Mouse (Mus musculus) embryonic facial prominence, embryonic 13.5 days (tissue): ENCODE data around the gene Pipox. TPM values are rescaled to one million over a fixed set of nuclear protein-coding genes. Genes with fewer than 3 reads are reported as not detected.

Experiments
- ATAC-seq: fragments of 200-750 bp; cut with Nextera tagmentation; 2 replicates; pipeline ENCODE4 v1.8.0; 2017; ENCODE audit warnings: low read depth; ENCODE audit not compliant: insufficient number of reproducible peaks, insufficient read depth, low FRiP score, low TSS enrichment
- H3K27ac ChIP-seq: fragments of 300-500 bp; sonication (generic); 2 replicates; pipeline ENCODE4 v1.5.1; 2015; ENCODE audit warnings: moderate library complexity, mild to moderate bottlenecking, inconsistent platforms
- H3K27me3 ChIP-seq: fragments of 300-500 bp; sonication (generic); 2 replicates; pipeline ENCODE4 v1.6.1; 2015; ENCODE audit warnings: mild to moderate bottlenecking, inconsistent platforms
- H3K36me3 ChIP-seq: fragments of 300-500 bp; sonication (generic); 2 replicates; pipeline ENCODE4 v1.6.1; 2015; ENCODE audit warnings: mild to moderate bottlenecking, inconsistent platforms
- H3K4me1 ChIP-seq: fragments of 300-500 bp; sonication (generic); 2 replicates; pipeline ENCODE4 v1.6.1; 2015; ENCODE audit warnings: inconsistent platforms
- H3K4me2 ChIP-seq: fragments of 300-500 bp; sonication (generic); 2 replicates; pipeline ENCODE4 v1.6.1; 2015; ENCODE audit warnings: moderate library complexity, mild to moderate bottlenecking, inconsistent platforms
- H3K4me3 ChIP-seq: fragments of 300-500 bp; sonication (generic); 2 replicates; pipeline ENCODE4 v1.5.1; 2015; ENCODE audit warnings: mild to moderate bottlenecking, inconsistent platforms
- H3K9ac ChIP-seq: fragments of 300-500 bp; sonication (generic); 2 replicates; pipeline ENCODE4 v1.6.1; 2015; ENCODE audit warnings: mild to moderate bottlenecking, inconsistent platforms
- H3K9me3 ChIP-seq: fragments of 300-500 bp; sonication (generic); 2 replicates; pipeline ENCODE4 v1.6.1; 2016; ENCODE audit warnings: inconsistent platforms
- WGBS: fragments of 180-500 bp; shearing (Covaris S2); methylation state at CpG from one replicate; pipeline ENCODE4 v1.1.7; 2015; ENCODE audit warnings: mixed read lengths; 5-methylcytosine and 5-hydroxymethylcytosine counted together
- polyA plus RNA-seq: library from polyadenylated mRNA; unstranded; fragments of >200 nt; fragmentation: Nextera tagmentation; extraction: Ambion mirVana; gene quantifications from 2 replicates; pipeline ENCODE4 v1.2.1, GENCODE M21; 2015

Gene Pipox
- 1.1 and 1.3 TPM in 2 replicates for polyA plus RNA-seq

DNA sequence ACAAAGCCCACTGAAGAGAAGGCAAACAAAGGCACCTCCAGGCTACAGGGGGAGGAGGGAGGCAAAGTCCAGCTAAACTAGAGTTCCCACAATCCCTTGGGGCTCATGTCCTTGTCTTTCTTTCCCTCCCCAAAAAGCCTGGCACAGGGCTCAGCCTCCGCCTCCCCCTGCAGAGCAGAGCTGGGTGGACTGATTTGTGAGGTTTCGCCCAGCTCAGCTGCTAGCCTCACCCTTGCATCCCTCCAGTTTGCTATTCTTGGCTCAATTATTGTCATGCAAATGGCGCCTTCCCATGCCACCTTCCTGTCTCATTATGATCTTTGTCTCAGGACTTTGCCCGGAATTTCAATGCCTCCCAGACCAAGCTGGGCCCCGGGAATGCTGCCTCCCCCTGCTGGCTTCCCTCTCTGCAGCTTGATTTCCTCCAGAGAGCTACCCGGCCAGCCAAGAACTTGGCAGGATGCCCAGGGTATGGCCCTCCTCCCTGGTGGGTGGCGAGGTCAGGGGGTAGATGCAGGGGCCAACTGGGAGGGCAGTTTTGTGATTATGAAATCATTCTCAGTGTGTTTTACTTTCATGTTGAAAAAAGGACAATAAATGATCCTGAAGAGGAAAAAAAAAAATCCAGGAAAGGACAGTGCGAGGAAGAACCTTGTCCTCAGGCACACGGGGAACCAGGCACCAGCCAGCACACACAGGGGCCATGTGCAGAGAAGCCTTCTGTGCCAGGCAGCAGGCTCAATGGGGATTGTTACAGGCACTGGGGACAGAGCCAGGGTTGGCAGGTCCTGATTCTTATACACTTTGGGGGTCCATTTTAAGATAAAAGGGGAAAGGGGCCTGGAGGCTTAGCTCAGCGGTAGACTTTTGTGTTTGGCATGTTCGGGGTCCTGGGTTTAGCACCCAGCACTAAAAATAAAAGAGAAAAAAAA is at the start of gene Pipox:
Gene Pipox (minus strand): TSS at position 310 of the 932 bp plus-strand sequence.
- Histone ChIP-seq H3K4me2 (peak within 1 kb of the TSS; percentile 38), H3K36me3 (no peaks in the 10 kb centered on the region), H3K4me3 (no peak within 1 kb of the TSS), H3K4me1 (peaks cover 38% of the 10 kb centered on the region), H3K27ac (peak within 1 kb of the TSS; percentile 62; the same call in 1 of the 2 replicates), H3K9me3 (no peaks in the 10 kb centered on the region), H3K27me3 (peaks cover 58% of the 10 kb centered on the region), H3K9ac (peak within 1 kb of the TSS; percentile 44; the same call in 1 of the 2 replicates)
- ATAC-seq, result no peak
- WGBS, result 17% methylated on average over 11 of the region's 11 CpGs

DNA sequence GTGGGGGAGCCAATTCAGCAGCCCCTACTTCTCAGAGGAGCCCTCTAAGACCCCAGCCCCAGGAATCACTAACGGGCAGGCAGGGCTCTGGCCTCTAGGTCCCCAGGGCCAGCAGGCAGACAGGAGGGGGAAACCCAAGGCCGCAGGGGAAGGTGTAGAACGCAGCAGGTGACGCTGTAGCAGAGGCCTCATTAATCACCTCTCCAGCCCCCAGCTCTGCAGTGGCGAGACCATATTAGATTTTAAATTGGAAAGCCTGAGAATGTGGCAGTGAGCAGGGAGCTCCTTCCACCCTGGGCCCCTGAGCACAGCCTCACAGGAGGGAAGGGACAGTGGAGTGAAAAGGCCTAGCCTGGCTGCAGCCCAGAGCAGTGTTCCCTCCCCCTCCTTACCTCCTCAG is 48.3 kb upstream of the Pipox start:
- no peak overlapping the region for H3K4me2 ChIP-seq
- H3K9me3 ChIP-seq, result no peaks in the 10 kb centered on the region
- WGBS, result 25% methylated on average over 5 of the region's 5 CpGs
- H3K36me3 ChIP-seq, result no peaks in the 10 kb centered on the region
- H3K4me1 ChIP-seq, result no peaks in the 10 kb centered on the region
- no peak overlapping the region for H3K4me3 ChIP-seq
- H3K27me3 ChIP-seq, result peaks cover 70% of the 10 kb centered on the region
- no peak for ATAC-seq
- H3K9ac ChIP-seq, result no peak overlapping the region
- H3K27ac ChIP-seq, result no peak overlapping the region

DNA sequence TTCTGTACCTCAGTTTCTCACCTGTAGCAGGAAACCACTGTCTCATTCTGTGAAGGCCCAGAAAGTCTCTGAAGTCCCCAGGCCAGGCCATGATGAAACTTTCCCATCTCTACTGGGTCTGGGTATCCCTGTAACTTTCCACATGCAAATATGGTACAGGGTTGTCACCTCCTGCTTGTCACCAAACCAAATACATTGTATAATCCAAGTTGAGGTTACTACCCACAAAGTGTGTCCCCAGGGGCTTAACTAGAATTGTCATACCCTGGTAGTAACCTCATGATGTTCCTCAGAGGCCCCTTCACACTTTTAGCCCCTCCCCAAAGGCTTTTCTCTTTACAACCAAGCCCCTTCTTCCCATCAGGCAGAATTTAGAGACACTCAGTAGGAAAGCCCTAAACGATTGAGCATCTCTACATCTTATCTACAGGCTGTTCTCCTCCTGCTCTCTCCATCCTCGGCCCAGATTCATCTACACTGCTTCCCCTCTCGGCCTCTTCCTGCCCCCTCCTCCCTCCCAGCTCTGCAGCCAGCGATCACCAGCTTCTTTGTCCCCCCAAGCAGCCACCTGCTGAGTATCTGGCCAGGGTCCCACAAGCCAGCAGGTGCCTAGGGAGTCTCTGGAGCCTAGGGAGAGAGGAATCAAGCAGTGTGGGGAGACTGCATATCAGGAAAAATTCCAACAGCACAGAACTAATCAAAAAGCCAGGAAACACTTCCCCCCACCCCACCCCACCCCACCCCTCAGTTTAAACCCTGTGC is 43.9 kb upstream of the Pipox start:
- Histone ChIP-seq H3K36me3 (no peaks in the 10 kb centered on the region), H3K27me3 (peaks cover 96% of the 10 kb centered on the region), H3K9ac (no peak overlapping the region), H3K27ac (no peak overlapping the region), H3K9me3 (no peaks in the 10 kb centered on the region), H3K4me1 (no peaks in the 10 kb centered on the region), H3K4me3 (no peak overlapping the region), H3K4me2 (no peak overlapping the region)
- 21% methylated on average over 4 of the region's 4 CpGs for WGBS
- ATAC-seq, result no peak

DNA sequence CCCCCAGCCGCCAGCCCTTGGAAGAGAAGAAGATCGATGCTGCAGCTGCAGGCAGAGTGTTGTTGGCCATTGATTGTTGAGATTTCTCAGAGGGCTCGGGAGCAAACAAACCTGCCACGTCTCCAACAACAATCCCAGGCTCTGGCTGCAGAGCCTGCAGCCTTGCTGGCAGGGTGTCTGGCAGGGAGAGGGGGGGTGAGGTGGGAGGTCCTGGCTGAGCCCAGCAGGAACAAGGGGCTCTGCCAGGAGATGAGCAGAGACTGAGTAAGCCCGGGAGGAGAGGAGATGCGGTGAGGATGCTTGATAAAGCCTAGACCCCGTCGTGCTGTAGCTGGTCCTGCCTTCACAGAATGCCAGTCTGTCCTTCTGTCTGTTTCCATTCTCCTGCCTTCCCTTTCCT is 43.0 kb upstream of the Pipox start:
- no peaks in the 10 kb centered on the region for H3K9me3 ChIP-seq
- WGBS, result 12% methylated on average over 8 of the region's 8 CpGs

DNA sequence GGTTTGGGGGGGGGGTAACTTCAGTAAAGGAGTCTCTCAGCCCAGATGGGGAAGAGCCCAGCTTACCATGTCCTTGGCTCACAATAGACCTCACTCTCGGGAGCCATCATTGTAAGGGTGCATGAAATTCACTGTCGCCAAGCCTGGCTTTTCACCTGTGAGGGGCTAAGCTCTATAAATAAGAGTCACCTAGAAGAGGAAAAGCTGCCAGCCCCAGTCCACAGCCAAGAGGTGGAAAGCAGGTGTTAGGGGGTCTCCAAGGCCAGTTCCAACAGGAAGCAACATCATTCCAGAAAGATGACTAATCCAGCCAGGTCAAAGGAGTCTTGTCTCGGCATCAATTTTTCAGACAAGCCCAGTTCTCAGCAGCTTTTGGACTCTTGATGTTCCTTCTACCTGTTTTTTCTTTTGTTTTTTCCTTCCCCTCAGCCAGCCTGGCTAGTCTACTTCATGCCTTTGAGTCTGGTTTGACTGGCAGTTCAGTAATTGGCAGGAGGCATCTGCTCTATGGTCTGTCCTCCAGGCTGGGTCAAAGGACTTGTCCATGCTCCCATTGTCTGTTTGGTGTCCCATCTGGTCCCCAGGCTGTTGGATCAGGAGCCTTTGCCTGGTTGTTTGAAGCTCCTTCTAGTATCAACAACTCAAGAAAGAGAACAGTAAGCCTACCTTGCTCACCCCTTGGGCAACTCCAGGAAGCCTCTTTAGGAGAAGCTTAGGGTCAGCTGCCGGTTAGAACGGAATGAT is 40.8 kb upstream of the Pipox start:
- no peak overlapping the region for H3K4me3 ChIP-seq
- H3K36me3 ChIP-seq, result no peaks in the 10 kb centered on the region
- H3K4me2 ChIP-seq, result no peak overlapping the region
- 45% methylated on average over 5 of the region's 5 CpGs for WGBS
- no peak overlapping the region for H3K9ac ChIP-seq
- no peak overlapping the region for H3K27ac ChIP-seq
- peaks cover 12% of the 10 kb centered on the region for H3K4me1 ChIP-seq
- no peaks in the 10 kb centered on the region for H3K9me3 ChIP-seq
- no peak for ATAC-seq
- H3K27me3 ChIP-seq, result peaks cover 99% of the 10 kb centered on the region

More for the DNA sequence above, 43.0 kb upstream of the Pipox start:
- H3K27ac ChIP-seq, result no peak overlapping the region
- no peak overlapping the region for H3K4me2 ChIP-seq
- no peaks in the 10 kb centered on the region for H3K36me3 ChIP-seq
- no peak overlapping the region for H3K9ac ChIP-seq
- H3K27me3 ChIP-seq, result peaks cover 96% of the 10 kb centered on the region
- no peak for ATAC-seq
- no peak overlapping the region for H3K4me3 ChIP-seq
- no peaks in the 10 kb centered on the region; the same call in 1 of the 2 replicates for H3K4me1 ChIP-seq

DNA sequence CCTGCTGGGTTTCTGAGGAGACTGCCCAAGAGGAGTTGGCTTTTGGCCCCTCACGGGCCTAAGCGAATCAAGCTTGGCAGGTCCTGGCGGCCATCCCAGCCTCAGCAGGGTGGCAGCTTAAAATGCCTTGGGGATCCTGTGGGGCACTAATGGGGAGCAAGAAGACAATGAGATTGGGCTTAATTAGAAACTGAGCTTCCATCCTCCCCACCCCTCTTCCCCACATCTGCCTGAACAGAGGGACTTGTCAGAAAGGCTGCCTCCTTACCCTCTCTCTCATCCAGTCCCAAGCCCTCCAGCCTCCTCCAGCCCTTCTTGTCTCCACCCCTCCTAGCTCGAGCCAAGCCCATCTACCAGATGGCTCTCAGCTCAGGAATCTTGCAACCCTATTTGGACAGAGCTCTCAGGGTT is 40.2 kb upstream of the Pipox start:
- H3K9ac ChIP-seq, result no peak overlapping the region
- no peak overlapping the region for H3K4me2 ChIP-seq
- peaks cover 12% of the 10 kb centered on the region for H3K4me1 ChIP-seq
- H3K27me3 ChIP-seq, result peaks cover 99% of the 10 kb centered on the region
- ATAC-seq, result no peak
- WGBS, result 4% methylated on average over 4 of the region's 4 CpGs
- H3K27ac ChIP-seq, result no peak overlapping the region
- no peak overlapping the region for H3K4me3 ChIP-seq
- H3K9me3 ChIP-seq, result no peaks in the 10 kb centered on the region
- H3K36me3 ChIP-seq, result no peaks in the 10 kb centered on the region

GRCm38 (mm10) chr11:77932576-77932975 is 38.7 kb upstream of the Pipox start:
- Histone ChIP-seq H3K9ac (no peak overlapping the region), H3K4me1 (peaks cover 12% of the 10 kb centered on the region), H3K4me3 (no peak overlapping the region), H3K27me3 (peaks cover 94% of the 10 kb centered on the region), H3K9me3 (no peaks in the 10 kb centered on the region), H3K27ac (no peak overlapping the region), H3K4me2 (no peak overlapping the region), H3K36me3 (no peaks in the 10 kb centered on the region)
- WGBS, result 42% methylated on average over 5 of the region's 5 CpGs
- ATAC-seq, result no peak

- WGBS, result 2% methylated on average over 41 of the region's 41 CpGs
- no peak overlapping the region for H3K27ac ChIP-seq
- no peak overlapping the region for H3K9ac ChIP-seq
- peak overlapping the region; percentile 100 for H3K4me2 ChIP-seq
- H3K4me1 ChIP-seq, result peaks cover 12% of the 10 kb centered on the region
- H3K9me3 ChIP-seq, result no peaks in the 10 kb centered on the region
- no peaks in the 10 kb centered on the region for H3K36me3 ChIP-seq
- peak overlapping the region; percentile 54 for H3K4me3 ChIP-seq
- no peak for ATAC-seq
- H3K27me3 ChIP-seq, result peaks cover 91% of the 10 kb centered on the region
These were observed 37.9 kb upstream of the Pipox start for GRCm38 (mm10) chr11:77931541-77932433.

- H3K4me1 ChIP-seq, result peaks cover 12% of the 10 kb centered on the region
- H3K9me3 ChIP-seq, result no peaks in the 10 kb centered on the region
- no peak within 1 kb of the TSS for H3K27ac ChIP-seq
- peak; percentile 71; the same call in 1 of the 2 replicates for ATAC-seq
- no peaks in the 10 kb centered on the region for H3K36me3 ChIP-seq
- H3K9ac ChIP-seq, result no peak within 1 kb of the TSS
- H3K4me3 ChIP-seq, result peak within 1 kb of the TSS; percentile 54
- WGBS, result under 1% methylated on average over 92 of the region's 94 CpGs
- H3K4me2 ChIP-seq, result peak within 1 kb of the TSS; percentile 100
- peaks cover 90% of the 10 kb centered on the region for H3K27me3 ChIP-seq
These were observed 37.0 kb upstream of the Pipox start, which contains the start of gene Sez6 for GRCm38 (mm10) chr11:77930751-77931540. Gene Sez6, plus strand, starts transcription at chr11:77930800.

GRCm38 (mm10) chr11:77927837-77928236 is 33.9 kb upstream of the Pipox start:
- H3K4me3 ChIP-seq, result no peak overlapping the region
- H3K9ac ChIP-seq, result no peak overlapping the region
- 56% methylated on average over 5 of the region's 5 CpGs for whole genome bisulfite sequencing
- no peaks in the 10 kb centered on the region for H3K36me3 ChIP-seq
- no peak for ATAC-seq
- H3K4me2 ChIP-seq, result no peak overlapping the region
- H3K27me3 ChIP-seq, result peaks cover 77% of the 10 kb centered on the region
- no peak overlapping the region for H3K27ac ChIP-seq
- H3K9me3 ChIP-seq, result no peaks in the 10 kb centered on the region
- peaks cover 12% of the 10 kb centered on the region for H3K4me1 ChIP-seq
